Comparison of ENCODE assay signal across 9 mouse cellular contexts in the genomic region with DNA sequence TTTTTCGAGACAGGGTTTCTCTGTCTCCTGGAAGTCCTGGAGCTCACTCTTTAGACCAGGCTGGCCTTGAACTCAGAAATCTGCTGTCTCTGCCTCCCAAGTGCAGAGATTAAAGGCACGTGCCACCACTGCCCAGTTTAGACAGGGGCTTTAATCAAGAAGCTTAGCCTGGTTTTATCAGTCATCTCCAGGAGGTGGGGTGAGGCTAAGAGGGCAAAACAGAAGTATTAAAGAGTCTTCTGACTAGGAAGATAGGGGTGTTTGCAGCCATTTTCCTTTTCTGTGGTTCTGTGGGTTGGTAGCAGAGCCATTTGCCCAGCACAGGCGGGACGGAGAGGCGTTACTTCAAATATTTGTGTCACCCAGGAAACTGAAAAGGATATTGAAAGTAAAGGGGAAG. TPM values are rescaled to one million over a fixed set of nuclear protein-coding genes. Genes with fewer than 3 reads are reported as not detected.
A peak's percentile ranks its signal among the peaks of the same experiment; 100 is the strongest.
DNase-seq lines count a peak whose midpoint lies in the region; ATAC-seq and TF ChIP-seq lines count a peak whose summit lies in the region.
"Had no signal": no experiment of that assay in that cellular context is flagged by ENCODE, and none has a peak within 500 bp of the region (broad histone marks: within the 10 kb centered on the region; RNA-seq: fewer than 3 reads in every experiment).

No protein-coding gene starts in this region.

- H3K36me3 ChIP-seq in heart, embryonic 10.5 days, result peaks cover 25% of the 10 kb centered on the region
- H3K36me3 ChIP-seq in spleen, adult 2 months (ENCODE audit: control insufficient read depth, insufficient read depth, low read length), result no peaks in the 10 kb centered on the region
- H3K36me3 ChIP-seq in limb, embryonic 12.5 days, result peaks cover 15% of the 10 kb centered on the region
- no peaks in the 10 kb centered on the region for H3K36me3 ChIP-seq in stomach, embryonic 16.5 days (ENCODE audit: control insufficient read depth, insufficient read depth, low read length)

- peaks cover 70% of the 10 kb centered on the region for H3K4me1 ChIP-seq in heart, embryonic 10.5 days
- peaks cover 14% of the 10 kb centered on the region for H3K4me1 ChIP-seq in spleen, adult 2 months (ENCODE audit: control insufficient read depth, insufficient read depth, insufficient read length)
- H3K4me1 ChIP-seq in limb, embryonic 12.5 days (replicated peaks), result peaks cover 54% of the 10 kb centered on the region
- H3K4me1 ChIP-seq in stomach, embryonic 16.5 days (ENCODE audit: control insufficient read depth, insufficient read depth, low read length), result peaks cover 45% of the 10 kb centered on the region

- no peak for ATAC-seq in limb, embryonic 12.5 days (ENCODE audit: insufficient number of reproducible peaks, insufficient read depth, low FRiP score, low TSS enrichment, low read depth)
- ATAC-seq in stomach, embryonic 16.5 days (ENCODE audit: insufficient read depth, low FRiP score), result no peak

- no peak for TF ChIP-seq POLR2A in spleen, adult 2 months (IDR thresholded peaks at IDR 0.05; ENCODE audit: low read depth, low read length)

- no peak overlapping the region for H3K9ac ChIP-seq in limb, embryonic 12.5 days (replicated peaks)
- H3K9ac ChIP-seq in stomach, embryonic 16.5 days (ENCODE audit: low read length), result no peak overlapping the region

- 60% methylated on average over 5 of the region's 5 CpGs for WGBS in heart, embryonic 10.5 days
- 49% methylated on average over 5 of the region's 5 CpGs for WGBS in spleen, adult 2 months
- 79% methylated on average over 5 of the region's 5 CpGs for WGBS in limb, embryonic 12.5 days
- WGBS in stomach, embryonic 16.5 days, result 45% methylated on average over 5 of the region's 5 CpGs

- no peak for TF ChIP-seq CTCF in spleen, adult 2 months (IDR thresholded peaks at IDR 0.05; ENCODE audit: extremely low read depth, insufficient read depth, insufficient read length, insufficient replicate concordance)

- peak overlapping the region; percentile 98 for H3K27ac ChIP-seq in heart, embryonic 10.5 days
- H3K27ac ChIP-seq in spleen, adult 2 months (ENCODE audit: insufficient read depth, low read length), result 0 out of 2 replicates have a peak overlapping the region, but pooled peaks have one; percentile 9
- H3K27ac ChIP-seq in limb, embryonic 12.5 days, result peak overlapping the region; percentile 85
- peak overlapping the region; percentile 93 for H3K27ac ChIP-seq in stomach, embryonic 16.5 days (ENCODE audit: low read length)

- H3K9me3 ChIP-seq in heart, embryonic 10.5 days, result no peaks in the 10 kb centered on the region
- no peaks in the 10 kb centered on the region for H3K9me3 ChIP-seq in limb, embryonic 12.5 days
- H3K9me3 ChIP-seq in stomach, embryonic 16.5 days (replicated peaks; ENCODE audit: control insufficient read depth, low read length), result no peaks in the 10 kb centered on the region

- peak overlapping the region; percentile 90; the same call in 1 of the 2 replicates for H3K4me2 ChIP-seq in limb, embryonic 12.5 days
- peak overlapping the region; percentile 59 for H3K4me2 ChIP-seq in stomach, embryonic 16.5 days (ENCODE audit: low read depth, low read length)

- no peaks in the 10 kb centered on the region for H3K27me3 ChIP-seq in heart, embryonic 10.5 days (ENCODE audit: insufficient read depth, poor library complexity, severe bottlenecking)
- H3K27me3 ChIP-seq in spleen, adult 2 months (ENCODE audit: control insufficient read depth, insufficient read depth, low read length), result no peaks in the 10 kb centered on the region
- H3K27me3 ChIP-seq in limb, embryonic 12.5 days, result no peaks in the 10 kb centered on the region
- no peaks in the 10 kb centered on the region for H3K27me3 ChIP-seq in stomach, embryonic 16.5 days (ENCODE audit: control insufficient read depth, insufficient read depth, low read length)

- no peak for DNase-seq in heart, embryonic 10.5 days (ENCODE audit: low spot score)
- DNase-seq in heart, postnatal 10 days, result no peak
- no peak for DNase-seq in spleen, adult 2 months (ENCODE audit: low read depth in 1 of 2, low spot score in 2 of 2)
- DNase-seq in spleen, adult 18-20 months, result no peak
- no peak for DNase-seq in right cerebral cortex, adult 18-20 months
- DNase-seq in left cerebral cortex, postnatal 14 days (ENCODE audit: low spot score in 2 of 2), result no peak

- H3K4me3 ChIP-seq in heart, embryonic 10.5 days, result peak overlapping the region; percentile 98; the same call in 1 of the 2 replicates
- H3K4me3 ChIP-seq in spleen, adult 2 months (ENCODE audit: extremely low read depth, insufficient read depth, insufficient read length), result no peak overlapping the region
- no peak overlapping the region for H3K4me3 ChIP-seq in limb, embryonic 12.5 days (replicated peaks)
- peak overlapping the region; percentile 98; the same call in 1 of the 2 replicates for H3K4me3 ChIP-seq in stomach, embryonic 16.5 days (replicated peaks; ENCODE audit: low read length)

- intact Hi-C loops in heart, postnatal 10 days (cut with DNase I), result no loop called here
- intact Hi-C loops in left cerebral cortex, postnatal 14 days (cut with DNase I), result no loop called here

RNA-seq across cellular contexts. Expression of gene Nutf2, which starts 1.1 kb away (rescaled TPM):
- 274 and 314 TPM in 2 replicates for polyA plus RNA-seq in heart, embryonic 10.5 days (2016; fragmentation: Nextera tagmentation; extraction: Ambion mirVana)
- 10 to 100 TPM; 41.9 to 46.2 TPM for total RNA-seq in heart, postnatal 10 days (2021)
- polyA plus RNA-seq in spleen, adult 2 months (2012; rRNA removed), result 13.1 and 14.5 TPM in 2 replicates
- 253 and 266 TPM in 2 replicates for polyA plus RNA-seq in limb, embryonic 12.5 days (2016; fragmentation: Nextera tagmentation; extraction: Ambion mirVana)
- 140 and 208 TPM in 2 replicates for polyA plus RNA-seq in stomach, embryonic 16.5 days (2015; fragmentation: Nextera tagmentation; extraction: Ambion mirVana)
- 10 to 100 TPM; 33.4 to 35.9 TPM for total RNA-seq in left cerebral cortex, postnatal 14 days (2021)

RNA-seq across cellular contexts. Expression of gene Thap11, which starts 4.4 kb away (rescaled TPM):
- polyA plus RNA-seq in heart, embryonic 10.5 days (2016; fragmentation: Nextera tagmentation; extraction: Ambion mirVana), result 61.6 and 74.0 TPM in 2 replicates
- 10 to 100 TPM; 27.5 to 31.9 TPM for total RNA-seq in heart, postnatal 10 days (2021)
- polyA plus RNA-seq in spleen, adult 2 months (2012; rRNA removed), result 33.7 and 41.2 TPM in 2 replicates
- polyA plus RNA-seq in limb, embryonic 12.5 days (2016; fragmentation: Nextera tagmentation; extraction: Ambion mirVana), result 85.6 and 96.3 TPM in 2 replicates
- polyA plus RNA-seq in stomach, embryonic 16.5 days (2015; fragmentation: Nextera tagmentation; extraction: Ambion mirVana), result 49.3 and 54.5 TPM in 2 replicates
- 10 to 100 TPM; 34.7 to 38.5 TPM for total RNA-seq in left cerebral cortex, postnatal 14 days (2021)

RNA-seq across cellular contexts. Expression of gene Cenpt, which starts 6.2 kb away (rescaled TPM):
- polyA plus RNA-seq in heart, embryonic 10.5 days (2016; fragmentation: Nextera tagmentation; extraction: Ambion mirVana), result 46.5 and 55.2 TPM in 2 replicates
- total RNA-seq in heart, postnatal 10 days (2021), result 1 to 10 TPM; 8.4 to 8.5 TPM
- 14.2 and 16.4 TPM in 2 replicates for polyA plus RNA-seq in spleen, adult 2 months (2012; rRNA removed)
- polyA plus RNA-seq in limb, embryonic 12.5 days (2016; fragmentation: Nextera tagmentation; extraction: Ambion mirVana), result 55.3 and 59.2 TPM in 2 replicates
- polyA plus RNA-seq in stomach, embryonic 16.5 days (2015; fragmentation: Nextera tagmentation; extraction: Ambion mirVana), result 39.4 and 41.0 TPM in 2 replicates
- total RNA-seq in left cerebral cortex, postnatal 14 days (2021), result 10 to 100 TPM; 17.6 to 17.7 TPM

RNA-seq across cellular contexts. Expression of gene Edc4, which starts 21.4 kb away (rescaled TPM):
- polyA plus RNA-seq in heart, embryonic 10.5 days (2016; fragmentation: Nextera tagmentation; extraction: Ambion mirVana), result 50.2 and 52.6 TPM in 2 replicates
- 10 to 100 TPM; 30.9 to 32.5 TPM for total RNA-seq in heart, postnatal 10 days (2021)
- 71.3 and 90.0 TPM in 2 replicates for polyA plus RNA-seq in spleen, adult 2 months (2012; rRNA removed)
- 72.0 and 75.7 TPM in 2 replicates for polyA plus RNA-seq in limb, embryonic 12.5 days (2016; fragmentation: Nextera tagmentation; extraction: Ambion mirVana)
- 41.8 and 46.4 TPM in 2 replicates for polyA plus RNA-seq in stomach, embryonic 16.5 days (2015; fragmentation: Nextera tagmentation; extraction: Ambion mirVana)
- total RNA-seq in left cerebral cortex, postnatal 14 days (2021), result 10 to 100 TPM; 59.8 to 62.1 TPM

RNA-seq across cellular contexts. Expression of gene Tsnaxip1, which starts 31.8 kb away (rescaled TPM):
- 0.06 TPM in 2 replicates for polyA plus RNA-seq in heart, embryonic 10.5 days (2016; fragmentation: Nextera tagmentation; extraction: Ambion mirVana)
- total RNA-seq in heart, postnatal 10 days (2021), result not detected
- 0.07 and 0.14 TPM in 2 replicates for polyA plus RNA-seq in spleen, adult 2 months (2012; rRNA removed)
- polyA plus RNA-seq in limb, embryonic 12.5 days (2016; fragmentation: Nextera tagmentation; extraction: Ambion mirVana), result 0.17 and 0.56 TPM in 2 replicates
- 0.10 and 0.18 TPM in 2 replicates for polyA plus RNA-seq in stomach, embryonic 16.5 days (2015; fragmentation: Nextera tagmentation; extraction: Ambion mirVana)
- total RNA-seq in left cerebral cortex, postnatal 14 days (2021), result under 1 TPM in 1 of 2 experiments, not detected in 1; 0.18 TPM
- total RNA-seq: hematopoietic stem cell, adult 5-6 weeks had no signal

Comparison
In these comparisons a context has a peak if more than half of its experiments do, and no peak if none do; other contexts are left out.
1. H3K27ac ChIP-seq: peak in every context shown above with its lines; median percentile 98 in heart, embryonic 10.5 days; 93 in stomach, embryonic 16.5 days; 85 in limb, embryonic 12.5 days; 9 in spleen, adult 2 months.
2. H3K4me3 ChIP-seq: peak in heart, embryonic 10.5 days (single experiment) and stomach, embryonic 16.5 days (single experiment); none in spleen, adult 2 months (single experiment) and limb, embryonic 12.5 days (single experiment).